Mouse (Mus musculus) midbrain, embryonic 14.5 days (tissue): Measurements from ENCODE around the gene Ribc1. TPM values are rescaled to one million over a fixed set of nuclear protein-coding genes. Genes with fewer than 3 reads are reported as not detected.

Source experiments
- ATAC-seq: fragments of 200-750 bp; cut with Nextera tagmentation; 2 replicates; pipeline ENCODE4 v1.8.0; 2017; ENCODE audit warnings: moderate number of reproducible peaks, moderate library complexity; ENCODE audit not compliant: low FRiP score, low TSS enrichment
- DNase-seq: peaks from one replicate; pipeline ENCODE4 v3.0.0-alpha.2; 2015
- H3K27ac ChIP-seq: fragments of 300-500 bp; sonication (generic); replicated peaks from 2 replicates; pipeline ENCODE4 v1.5.1; 2014; ENCODE audit warnings: mild to moderate bottlenecking, low read depth, low read length, moderate library complexity
- H3K27me3 ChIP-seq: fragments of 300-500 bp; sonication (generic); 2 replicates; pipeline ENCODE4 v1.6.1; 2014; ENCODE audit warnings: low read length, control low read depth, mixed read lengths; ENCODE audit not compliant: control insufficient read depth, insufficient read depth
- H3K36me3 ChIP-seq: fragments of 300-500 bp; sonication (generic); 2 replicates; pipeline ENCODE4 v1.6.1; 2014; ENCODE audit warnings: low read length, control low read depth; ENCODE audit not compliant: control insufficient read depth, insufficient read depth
- H3K4me1 ChIP-seq: fragments of 300-500 bp; sonication (generic); 2 replicates; pipeline ENCODE4 v1.6.1; 2014; ENCODE audit warnings: mild to moderate bottlenecking, antibody characterized with exemption, low read length, control low read depth; ENCODE audit not compliant: control insufficient read depth, insufficient read depth
- H3K4me2 ChIP-seq: fragments of 300-500 bp; sonication (generic); 2 replicates; pipeline ENCODE4 v1.6.1; 2014; ENCODE audit warnings: mild to moderate bottlenecking, low read length, moderate library complexity
- H3K4me3 ChIP-seq: fragments of 300-500 bp; sonication (generic); replicated peaks from 2 replicates; pipeline ENCODE4 v1.5.1; 2014; ENCODE audit warnings: low read depth, low read length
- H3K9ac ChIP-seq: fragments of 300-500 bp; sonication (generic); replicated peaks from 2 replicates; pipeline ENCODE4 v1.6.1; 2014; ENCODE audit warnings: mild to moderate bottlenecking, low read length, moderate library complexity
- H3K9me3 ChIP-seq: fragments of 300-500 bp; sonication (generic); 2 replicates; pipeline ENCODE4 v1.6.1; 2016; ENCODE audit warnings: low read length, control low read depth, mixed read lengths; ENCODE audit not compliant: control insufficient read depth
- WGBS: fragments of 180-500 bp; shearing (Covaris S2); extraction: QIAGEN DNeasy Blood & Tissue Kit; methylation state at CpG from one replicate; pipeline ENCODE4 v1.1.7; 2014; 5-methylcytosine and 5-hydroxymethylcytosine counted together
- polyA plus RNA-seq: library from polyadenylated mRNA; unstranded; fragments of >200 nt; fragmentation: Nextera tagmentation; extraction: Ambion mirVana; gene quantifications from 2 replicates; pipeline ENCODE4 v1.2.1, GENCODE M21; 2014

The Ribc1 gene
- polyA plus RNA-seq: 2.0 and 2.8 TPM in 2 replicates

DNA sequence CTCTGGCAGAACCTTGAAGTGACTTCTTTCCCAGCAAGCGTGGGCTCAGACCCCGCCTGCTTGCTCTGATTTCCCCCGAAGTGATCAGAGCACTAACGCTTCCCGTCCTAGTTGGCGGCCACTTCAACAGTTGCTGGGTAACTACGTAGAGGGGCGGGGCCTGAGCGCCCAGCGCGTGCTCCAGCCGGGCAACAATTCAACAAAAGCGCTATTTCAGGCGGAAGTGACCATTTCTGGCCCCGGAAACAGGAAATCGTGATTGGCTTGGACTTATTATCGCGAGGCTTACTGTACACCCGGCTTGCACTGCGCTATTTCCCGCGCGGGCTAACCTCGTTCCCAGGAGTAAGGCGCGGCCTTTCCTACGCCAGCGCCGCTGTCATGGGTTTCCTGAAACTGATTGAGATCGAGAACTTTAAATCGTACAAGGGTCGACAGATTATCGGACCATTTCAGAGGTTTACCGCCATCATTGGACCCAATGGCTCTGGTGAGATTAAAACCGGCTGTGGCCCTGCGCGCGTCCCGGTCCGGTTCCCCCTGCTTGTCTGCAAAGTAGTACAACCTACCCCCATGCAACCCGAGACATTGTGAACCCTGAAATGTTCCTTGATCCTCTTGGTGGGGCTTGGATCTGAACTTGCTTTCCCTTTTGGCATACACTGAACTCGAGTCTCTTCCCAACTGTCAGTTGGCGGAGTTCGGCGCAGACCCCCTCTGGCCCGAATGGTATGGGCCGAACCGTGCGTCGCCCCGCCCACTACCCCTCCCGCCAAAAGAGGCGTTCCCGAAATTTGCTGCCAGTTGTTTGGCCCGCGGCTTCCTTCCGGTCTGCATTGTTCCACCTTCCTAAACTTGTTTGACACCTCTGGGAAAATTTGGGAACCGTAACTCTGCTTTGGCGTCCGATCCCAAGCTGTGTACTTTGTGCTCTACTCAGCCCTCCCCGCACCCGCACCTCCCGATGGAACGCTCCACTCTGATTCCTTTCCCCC lies at the start of gene Ribc1, which contains the start of gene Smc1a:
Gene Ribc1 (minus strand): TSS at position 145 of the 995 bp plus-strand sequence.
Gene Smc1a (plus strand): TSS at position 278 of the 995 bp plus-strand sequence.
- 16% methylated on average over 64 of the region's 64 CpGs for WGBS
- ATAC-seq (peak; percentile 97), DNase-seq (peak; percentile 94)
- Histone ChIP-seq H3K4me2 (peak within 1 kb of the TSS; percentile 54), H3K36me3 (no peaks in the 10 kb centered on the region), H3K4me1 (0 out of 2 replicates have a peak, but pooled peaks cover 4% of the 10 kb centered on the region), H3K4me3 (peak within 1 kb of the TSS; percentile 51), H3K27ac (peak within 1 kb of the TSS; percentile 83), H3K27me3 (peaks cover 5% of the 10 kb centered on the region; the same call in 1 of the 2 replicates), H3K9ac (peak within 1 kb of the TSS; percentile 58), H3K9me3 (no peaks in the 10 kb centered on the region)

DNA sequence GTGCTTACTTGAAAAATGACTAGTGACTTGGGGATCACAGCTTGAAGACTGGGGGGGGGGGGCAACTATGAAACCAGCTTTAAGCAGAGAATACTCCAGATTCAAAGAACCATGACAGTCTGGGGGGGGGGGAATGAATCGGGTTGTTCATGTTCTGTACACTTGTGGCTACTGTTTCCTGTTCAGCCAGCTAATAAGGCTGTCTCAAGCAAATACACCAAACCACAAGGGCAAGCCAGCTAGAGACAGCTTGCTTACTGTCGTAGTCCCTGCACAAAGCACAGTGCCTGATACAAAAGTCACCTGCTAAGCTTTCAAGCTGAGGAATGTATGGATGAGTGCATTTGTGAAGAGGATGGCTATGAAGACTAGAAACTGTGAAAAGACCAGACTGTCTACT lies 49.6 kb upstream of the Ribc1 start:
- WGBS: 67% methylated on average over 2 of the region's 2 CpGs
- DNase-seq (no peak), ATAC-seq (no peak)
- no peak overlapping the region for H3K4me2 ChIP-seq
- H3K27ac ChIP-seq: no peak overlapping the region
- no peaks in the 10 kb centered on the region for H3K9me3 ChIP-seq
- H3K36me3 ChIP-seq: peaks cover 20% of the 10 kb centered on the region; the same call in 1 of the 2 replicates
- H3K4me3 ChIP-seq: no peak overlapping the region
- H3K27me3 ChIP-seq: peaks cover 25% of the 10 kb centered on the region
- no peak overlapping the region for H3K9ac ChIP-seq
- H3K4me1 ChIP-seq: no peaks in the 10 kb centered on the region

DNA sequence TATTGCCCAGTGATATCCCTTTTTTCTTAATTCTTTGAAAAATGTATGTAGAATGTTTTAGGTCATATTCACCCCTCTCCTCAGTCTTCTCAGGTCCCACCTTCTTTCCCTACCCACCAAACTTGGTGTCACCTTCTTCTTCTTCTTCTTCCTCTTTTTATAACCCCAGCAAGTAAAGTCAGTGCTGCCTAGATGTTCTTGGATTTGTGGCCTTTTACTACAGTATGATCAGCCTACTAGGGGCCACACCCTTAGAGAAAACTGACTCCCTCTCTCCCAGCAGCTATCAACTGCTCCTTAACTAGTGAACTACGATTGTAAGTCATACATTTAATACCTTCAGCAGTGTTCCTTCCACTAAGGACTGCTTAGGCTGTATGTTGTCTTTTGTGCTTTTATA lies 38.0 kb upstream of the Ribc1 start:
- Histone ChIP-seq H3K27me3 (peaks cover 23% of the 10 kb centered on the region; the same call in 1 of the 2 replicates), H3K36me3 (peaks cover 14% of the 10 kb centered on the region), H3K4me3 (no peak overlapping the region), H3K4me2 (no peak overlapping the region), H3K9ac (no peak overlapping the region), H3K27ac (no peak overlapping the region), H3K4me1 (no peaks in the 10 kb centered on the region), H3K9me3 (no peaks in the 10 kb centered on the region)
- WGBS: 76% methylated on average over 1 of the region's 1 CpGs
- ATAC-seq (no peak), DNase-seq (no peak)

DNA sequence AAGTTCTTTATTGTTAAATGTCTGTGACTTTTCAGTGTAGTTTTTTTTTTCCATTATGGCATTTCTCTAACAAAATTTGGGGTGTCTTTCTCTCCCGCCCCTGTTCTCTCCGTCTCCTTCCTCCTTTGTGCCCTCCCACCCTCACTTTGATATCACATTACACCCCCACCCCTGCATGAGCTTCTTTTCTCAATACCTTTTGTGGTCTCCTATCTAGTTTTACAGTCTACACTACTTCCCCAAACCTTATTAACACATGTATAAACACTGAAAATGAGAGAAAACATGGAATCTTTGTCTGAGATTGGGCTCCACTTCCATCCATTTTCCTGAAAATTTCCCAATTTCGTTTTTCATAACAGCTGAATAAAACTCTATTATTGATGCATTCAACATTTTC lies 36.5 kb upstream of the Ribc1 start:
- Histone ChIP-seq H3K27ac (no peak overlapping the region), H3K27me3 (peaks cover 23% of the 10 kb centered on the region; the same call in 1 of the 2 replicates)
- 81% methylated on average over 3 of the region's 3 CpGs for WGBS

DNA sequence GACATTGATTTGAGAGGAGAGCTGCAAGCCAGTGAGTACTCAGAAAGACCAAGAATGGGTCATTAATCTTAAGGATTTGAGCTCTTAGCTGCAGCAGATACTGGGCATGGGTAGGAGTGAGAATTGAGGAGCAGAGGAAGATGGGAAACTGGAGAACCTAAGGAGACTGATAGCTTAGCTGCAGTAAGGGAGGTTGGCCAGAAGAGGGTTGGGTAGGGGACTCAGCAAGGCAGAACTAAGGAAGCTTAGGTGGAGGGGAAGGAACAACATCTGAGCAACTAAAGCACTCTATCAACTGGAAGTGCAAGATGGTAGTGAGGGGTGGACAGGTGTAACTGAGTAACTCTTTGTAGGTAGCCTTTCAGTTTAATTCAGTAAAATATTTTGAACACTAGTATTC lies 31.1 kb upstream of the Ribc1 start:
- H3K27me3 ChIP-seq: peaks cover 15% of the 10 kb centered on the region
- peak; percentile 4 for DNase-seq
- H3K9ac ChIP-seq: no peak overlapping the region
- no peaks in the 10 kb centered on the region for H3K4me1 ChIP-seq
- no peaks in the 10 kb centered on the region for H3K9me3 ChIP-seq
- no peak for ATAC-seq
- H3K36me3 ChIP-seq: peaks cover 20% of the 10 kb centered on the region
- no peak overlapping the region for H3K4me3 ChIP-seq
- H3K4me2 ChIP-seq: no peak overlapping the region
- no peak overlapping the region for H3K27ac ChIP-seq

More for the DNA sequence above, 36.5 kb upstream of the Ribc1 start:
- H3K4me1 ChIP-seq: no peaks in the 10 kb centered on the region
- peaks cover 16% of the 10 kb centered on the region; the same call in 1 of the 2 replicates for H3K36me3 ChIP-seq
- no peaks in the 10 kb centered on the region for H3K9me3 ChIP-seq
- ATAC-seq: no peak
- H3K4me3 ChIP-seq: no peak overlapping the region
- DNase-seq: no peak
- H3K9ac ChIP-seq: no peak overlapping the region
- H3K4me2 ChIP-seq: no peak overlapping the region

DNA sequence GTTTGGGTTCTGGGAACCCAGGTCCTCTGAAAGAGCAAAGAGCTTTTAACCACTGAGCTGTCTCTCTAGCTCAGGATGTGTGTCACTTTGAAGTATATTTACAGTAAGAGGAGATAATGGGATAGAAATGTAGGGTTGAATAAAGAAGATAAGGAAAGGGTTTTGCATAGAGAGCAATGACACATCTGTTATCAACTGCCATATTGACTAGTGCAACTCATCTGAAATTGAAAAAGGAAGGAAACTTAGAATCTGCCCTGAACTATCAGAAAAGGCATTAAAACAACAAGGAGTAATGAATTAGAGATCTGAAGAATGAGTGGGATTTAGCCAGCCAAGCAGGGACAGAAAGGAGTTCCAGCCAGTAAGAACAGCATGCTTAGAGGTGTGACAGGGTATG lies 23.8 kb upstream of the Ribc1 start:
- DNase-seq (no peak), ATAC-seq (no peak)
- Histone ChIP-seq H3K27ac (no peak overlapping the region), H3K27me3 (peaks cover 7% of the 10 kb centered on the region; the same call in 1 of the 2 replicates), H3K4me1 (no peaks in the 10 kb centered on the region), H3K4me2 (no peak overlapping the region), H3K9ac (no peak overlapping the region), H3K9me3 (no peaks in the 10 kb centered on the region), H3K4me3 (no peak overlapping the region), H3K36me3 (peaks cover 23% of the 10 kb centered on the region)

DNA sequence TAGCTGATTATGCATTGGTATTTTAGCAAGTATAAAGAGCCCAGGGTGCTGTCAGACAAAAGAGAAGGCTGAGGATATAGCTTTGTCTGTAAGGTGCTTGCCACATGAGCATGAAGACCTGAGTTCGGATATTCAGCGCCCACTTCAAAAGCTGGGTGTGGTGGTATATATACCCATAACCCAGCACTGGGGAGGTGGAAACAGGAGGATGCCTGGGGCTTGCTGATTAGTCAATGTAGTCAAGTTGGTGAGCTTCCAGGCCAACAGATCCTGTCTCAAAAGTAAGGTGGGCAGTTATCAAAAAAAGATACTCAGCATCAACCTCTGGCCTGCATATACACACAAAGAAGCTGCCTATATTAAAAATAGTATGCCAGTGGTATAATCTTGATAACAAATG lies 3.2 kb upstream of the Ribc1 start:
- H3K27me3 ChIP-seq: 0 out of 2 replicates have a peak, but pooled peaks cover 10% of the 10 kb centered on the region
- no peak overlapping the region for H3K27ac ChIP-seq
- H3K36me3 ChIP-seq: 0 out of 2 replicates have a peak, but pooled peaks cover 2% of the 10 kb centered on the region
- DNase-seq: no peak
- no peak for ATAC-seq
- 91% methylated on average over 2 of the region's 2 CpGs for WGBS
- H3K4me2 ChIP-seq: no peak overlapping the region
- H3K9ac ChIP-seq: no peak overlapping the region
- no peaks in the 10 kb centered on the region for H3K9me3 ChIP-seq
- 0 out of 2 replicates have a peak, but pooled peaks cover 4% of the 10 kb centered on the region for H3K4me1 ChIP-seq
- no peak overlapping the region for H3K4me3 ChIP-seq

DNA sequence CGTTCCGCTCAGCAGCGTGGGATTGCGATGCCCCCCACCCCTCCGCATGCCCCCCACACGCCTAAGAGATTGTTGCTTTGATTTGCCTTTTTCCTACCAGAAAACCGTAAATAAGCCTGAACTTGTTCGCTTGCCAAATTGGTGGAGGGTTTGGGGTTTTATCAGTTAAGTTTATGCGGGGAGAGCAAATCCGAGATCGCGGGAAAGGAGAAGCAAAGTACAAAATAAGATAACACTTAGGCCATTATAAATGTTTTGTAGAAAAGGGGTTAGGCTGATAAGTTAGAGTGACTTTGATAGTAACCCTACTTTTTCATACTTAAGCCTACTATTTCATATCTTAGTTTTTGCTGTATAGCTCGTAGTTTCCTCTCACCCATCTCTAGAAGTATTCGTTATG lies 1.1 kb upstream of the Ribc1 start:
- DNase-seq (no peak), ATAC-seq (no peak)
- Histone ChIP-seq H3K4me1 (0 out of 2 replicates have a peak, but pooled peaks cover 4% of the 10 kb centered on the region), H3K9ac (peak overlapping the region; percentile 54; the same call in 1 of the 2 replicates), H3K9me3 (no peaks in the 10 kb centered on the region), H3K4me3 (peak overlapping the region; percentile 51), H3K36me3 (no peaks in the 10 kb centered on the region), H3K4me2 (peak overlapping the region; percentile 54), H3K27ac (no peak overlapping the region), H3K27me3 (peaks cover 5% of the 10 kb centered on the region; the same call in 1 of the 2 replicates)
- WGBS: 20% methylated on average over 14 of the region's 14 CpGs
